Mouse (Mus musculus): ENCODE measurements at regions not wholly inside any gene's neighbourhood (a gene's known extent, or its start where the extent isn't known, plus 50 kb on each side); places are given as distances from the start of the nearest gene placed in this dataset.

DNA sequence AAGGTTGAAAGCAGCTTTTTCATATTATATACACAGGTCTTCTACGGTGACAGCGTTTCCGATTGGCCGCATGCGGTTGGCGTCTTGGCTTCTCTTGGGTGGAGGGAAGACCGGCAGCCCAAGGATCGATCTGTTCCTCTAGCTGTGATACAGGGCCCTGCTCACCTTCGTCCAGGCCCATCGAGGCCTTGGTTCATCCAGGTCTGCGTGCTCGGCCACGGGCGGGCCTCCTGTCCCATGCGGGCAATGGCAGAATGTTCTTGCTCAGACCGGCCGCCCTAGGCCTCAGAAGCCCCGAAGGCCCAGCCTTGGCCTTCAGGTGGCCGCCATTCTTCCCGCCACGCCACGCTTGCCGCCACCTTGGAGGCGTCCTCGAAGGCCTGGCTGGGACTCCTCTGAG is 194.4 kb upstream of the Ppp6c start:
- Histone ChIP-seq H3K9ac (no peak overlapping the region), H3K27me3 (no peaks in the 10 kb centered on the region), H3K4me2 (no peak overlapping the region), H3K4me3 (replicated peaks) (no peak overlapping the region), H3K9me3 (replicated peaks) (no peaks in the 10 kb centered on the region), H3K4me1 (replicated peaks) (no peaks in the 10 kb centered on the region), H3K36me3 (replicated peaks) (no peaks in the 10 kb centered on the region), H3K27ac (replicated peaks) (no peak overlapping the region)
- ATAC-seq (ENCODE audit: insufficient read depth) = no peak
- 83% methylated on average over 25 of the region's 25 CpGs for WGBS (ENCODE audit: insufficient replicate concordance)

GRCm38 (mm10) chr2:39400336-39400735 is 174.1 kb upstream of the Ppp6c start:
- H3K36me3 ChIP-seq (replicated peaks) = no peaks in the 10 kb centered on the region
- H3K9ac ChIP-seq = no peak overlapping the region
- H3K4me2 ChIP-seq = no peak overlapping the region
- H3K27ac ChIP-seq (replicated peaks) = no peak overlapping the region
- H3K9me3 ChIP-seq (replicated peaks) = no peaks in the 10 kb centered on the region
- H3K4me3 ChIP-seq (replicated peaks) = no peak overlapping the region
- no peaks in the 10 kb centered on the region for H3K4me1 ChIP-seq (replicated peaks)
- no peak for ATAC-seq (ENCODE audit: insufficient read depth)
- 38% methylated on average over 2 of the region's 2 CpGs for WGBS (ENCODE audit: insufficient replicate concordance)
- no peaks in the 10 kb centered on the region for H3K27me3 ChIP-seq

DNA sequence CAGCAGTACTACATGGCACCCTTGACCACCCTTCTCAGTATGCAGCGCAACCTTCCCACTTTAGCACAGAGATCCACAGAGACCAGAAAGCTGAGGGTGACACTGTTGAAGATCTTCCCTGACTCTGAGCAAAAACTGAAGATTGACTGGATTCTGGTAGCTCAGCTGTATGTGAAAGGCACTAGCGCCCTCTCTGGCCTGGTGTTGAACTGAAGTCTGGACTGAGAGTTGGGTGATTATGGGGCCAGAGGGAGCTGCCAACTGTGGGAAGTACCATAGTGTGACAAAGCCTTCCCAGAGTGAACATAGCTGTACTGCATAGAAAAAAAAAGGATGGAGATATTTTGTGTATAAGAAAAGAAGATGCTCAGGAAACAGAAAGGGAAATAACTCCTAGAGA is 173.3 kb upstream of the Ppp6c start:
- no peak overlapping the region for H3K4me3 ChIP-seq (replicated peaks)
- H3K27ac ChIP-seq (replicated peaks) = no peak overlapping the region
- H3K36me3 ChIP-seq (replicated peaks) = no peaks in the 10 kb centered on the region
- H3K9me3 ChIP-seq (replicated peaks) = no peaks in the 10 kb centered on the region
- no peaks in the 10 kb centered on the region for H3K4me1 ChIP-seq (replicated peaks)
- no peak overlapping the region for H3K9ac ChIP-seq
- 56% methylated on average over 2 of the region's 2 CpGs for WGBS (ENCODE audit: insufficient replicate concordance)
- no peak for ATAC-seq (ENCODE audit: insufficient read depth)
- H3K4me2 ChIP-seq = no peak overlapping the region
- H3K27me3 ChIP-seq = no peaks in the 10 kb centered on the region

DNA sequence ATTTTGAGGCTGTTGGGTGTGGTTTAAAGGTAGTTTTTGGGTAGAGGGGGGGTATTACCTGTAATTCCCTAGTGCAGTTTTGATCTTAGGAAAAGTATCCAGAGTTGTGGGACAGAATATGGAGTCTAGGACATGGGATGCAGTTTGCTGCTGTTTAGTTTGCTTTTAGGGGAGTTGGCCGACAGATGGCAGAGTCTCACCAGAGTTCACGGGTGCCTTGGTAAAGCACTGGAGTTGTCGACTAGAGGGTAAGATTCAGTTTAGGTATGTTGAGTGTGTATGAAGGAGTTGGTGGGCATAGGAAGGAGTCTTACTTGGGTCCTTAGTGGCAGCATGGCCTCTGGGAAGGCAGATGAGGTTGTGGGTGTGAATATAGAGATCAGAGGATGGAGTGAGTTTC is 168.4 kb upstream of the Ppp6c start:
- no peak overlapping the region for H3K4me2 ChIP-seq
- no peaks in the 10 kb centered on the region for H3K36me3 ChIP-seq (replicated peaks)
- H3K4me3 ChIP-seq (replicated peaks) = no peak overlapping the region
- H3K27ac ChIP-seq (replicated peaks) = no peak overlapping the region
- no peaks in the 10 kb centered on the region for H3K4me1 ChIP-seq (replicated peaks)
- 49% methylated on average over 3 of the region's 3 CpGs for WGBS (ENCODE audit: insufficient replicate concordance)
- no peak overlapping the region for H3K9ac ChIP-seq
- no peaks in the 10 kb centered on the region for H3K9me3 ChIP-seq (replicated peaks)
- no peak for ATAC-seq (ENCODE audit: insufficient read depth)
- no peaks in the 10 kb centered on the region for H3K27me3 ChIP-seq

DNA sequence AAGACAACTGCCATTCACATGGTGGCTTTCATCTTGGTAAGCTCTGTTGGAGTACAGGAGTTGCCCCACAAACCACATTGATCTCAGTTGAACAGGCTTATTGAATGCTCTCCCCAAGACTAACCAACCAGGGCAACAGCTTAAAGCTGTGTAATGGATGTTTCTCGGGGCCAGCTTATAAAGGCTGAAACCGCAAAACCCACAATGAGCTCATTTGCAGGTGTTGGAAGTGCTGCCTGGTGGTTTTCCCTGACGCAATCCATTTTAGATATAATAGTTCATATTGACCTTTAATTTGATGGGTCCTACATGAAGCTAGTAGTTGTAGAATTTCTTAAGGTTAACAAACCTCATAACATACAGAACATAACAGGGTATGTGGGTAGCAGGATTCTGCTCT is 151.0 kb upstream of the Ppp6c start:
- no peaks in the 10 kb centered on the region for H3K36me3 ChIP-seq (replicated peaks)
- H3K4me3 ChIP-seq (replicated peaks) = no peak overlapping the region
- no peaks in the 10 kb centered on the region for H3K9me3 ChIP-seq (replicated peaks)
- no peaks in the 10 kb centered on the region for H3K4me1 ChIP-seq (replicated peaks)
- ATAC-seq (ENCODE audit: insufficient read depth) = no peak
- no peak overlapping the region for H3K9ac ChIP-seq
- no peaks in the 10 kb centered on the region for H3K27me3 ChIP-seq
- 55% methylated on average over 3 of the region's 3 CpGs for WGBS (ENCODE audit: insufficient replicate concordance)
- no peak overlapping the region for H3K4me2 ChIP-seq
- no peak overlapping the region for H3K27ac ChIP-seq (replicated peaks)

DNA sequence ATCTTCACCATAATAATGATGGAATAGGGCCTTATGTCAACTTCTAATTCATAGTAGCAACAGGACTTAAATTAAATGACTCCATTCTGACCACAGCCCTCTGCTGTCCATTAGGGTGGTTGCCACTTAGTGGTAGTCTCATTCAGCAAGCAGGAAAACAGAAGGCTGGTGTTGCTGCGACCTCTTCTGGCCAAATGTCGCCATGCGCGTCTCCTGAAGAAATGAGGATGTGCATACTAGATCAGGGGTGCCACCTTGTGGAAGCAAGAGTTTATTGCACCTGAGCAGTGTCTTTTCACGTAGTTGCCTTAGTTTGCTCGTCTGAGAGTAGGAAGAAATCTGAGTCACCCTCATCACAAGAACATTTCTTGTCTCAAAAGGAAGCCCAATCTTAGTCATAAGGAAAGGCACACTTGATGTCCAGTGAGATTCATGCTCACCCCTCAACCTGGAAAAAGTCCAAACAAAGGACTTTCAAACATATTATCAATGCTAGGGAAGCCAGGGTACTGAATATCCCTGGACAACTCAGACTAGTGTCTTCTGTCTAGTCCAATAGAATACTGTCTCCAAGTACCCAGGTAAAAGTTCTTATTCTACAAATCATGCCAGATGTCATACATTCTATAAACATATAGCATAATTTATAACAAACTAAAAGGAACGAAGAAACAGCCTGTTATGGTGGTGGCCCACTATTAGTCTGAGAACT is 147.0 kb upstream of the Ppp6c start:
- ATAC-seq (ENCODE audit: insufficient read depth) = peak; percentile 85
- Histone ChIP-seq H3K27me3 (no peaks in the 10 kb centered on the region), H3K27ac (replicated peaks) (no peak overlapping the region), H3K4me3 (replicated peaks) (no peak overlapping the region), H3K9me3 (replicated peaks) (no peaks in the 10 kb centered on the region), H3K4me1 (replicated peaks) (no peaks in the 10 kb centered on the region), H3K36me3 (replicated peaks) (no peaks in the 10 kb centered on the region), H3K4me2 (no peak overlapping the region), H3K9ac (no peak overlapping the region)
- WGBS (ENCODE audit: insufficient replicate concordance) = 13% methylated on average over 7 of the region's 7 CpGs

DNA sequence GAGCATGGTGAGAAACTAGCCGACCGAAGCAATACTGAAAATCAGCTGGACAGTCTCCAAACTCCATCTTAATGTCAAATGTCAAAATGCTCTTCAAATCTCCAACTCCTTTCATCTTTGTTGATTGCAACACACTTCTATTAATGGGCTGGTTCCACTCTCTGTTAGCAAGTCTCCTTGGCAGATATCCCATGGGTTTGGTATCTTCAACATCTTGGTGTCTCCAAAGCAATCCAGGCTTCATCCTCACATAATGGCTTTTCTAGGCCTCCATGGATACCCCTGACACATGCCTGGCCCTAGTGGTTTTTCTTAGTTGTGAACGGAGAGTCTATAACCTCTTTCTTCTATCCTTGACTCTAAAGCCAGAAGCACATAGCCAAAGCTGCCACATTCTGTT is 118.0 kb upstream of the Ppp6c start:
- Histone ChIP-seq H3K9me3 (replicated peaks) (no peaks in the 10 kb centered on the region), H3K27me3 (no peaks in the 10 kb centered on the region), H3K27ac (replicated peaks) (no peak overlapping the region), H3K4me3 (replicated peaks) (no peak overlapping the region), H3K4me1 (replicated peaks) (no peaks in the 10 kb centered on the region), H3K4me2 (no peak overlapping the region), H3K9ac (no peak overlapping the region), H3K36me3 (replicated peaks) (no peaks in the 10 kb centered on the region)
- ATAC-seq (ENCODE audit: insufficient read depth) = no peak
- 67% methylated on average over 3 of the region's 3 CpGs for WGBS (ENCODE audit: insufficient replicate concordance)

- Histone ChIP-seq H3K9ac (no peak overlapping the region), H3K36me3 (replicated peaks) (no peaks in the 10 kb centered on the region), H3K4me3 (replicated peaks) (no peak overlapping the region), H3K9me3 (replicated peaks) (no peaks in the 10 kb centered on the region), H3K27ac (replicated peaks) (no peak overlapping the region), H3K27me3 (no peaks in the 10 kb centered on the region), H3K4me2 (no peak overlapping the region), H3K4me1 (replicated peaks) (no peaks in the 10 kb centered on the region)
- 67% methylated on average over 3 of the region's 3 CpGs for WGBS (ENCODE audit: insufficient replicate concordance)
- no peak for ATAC-seq (ENCODE audit: insufficient read depth)
Observed at GRCm38 (mm10) chr2:39340406-39340805, 114.2 kb upstream of the Ppp6c start.

- Histone ChIP-seq H3K27ac (replicated peaks) (no peak overlapping the region), H3K4me1 (replicated peaks) (no peaks in the 10 kb centered on the region), H3K4me2 (no peak overlapping the region), H3K4me3 (replicated peaks) (no peak overlapping the region), H3K9me3 (replicated peaks) (no peaks in the 10 kb centered on the region), H3K36me3 (replicated peaks) (no peaks in the 10 kb centered on the region), H3K27me3 (no peaks in the 10 kb centered on the region), H3K9ac (no peak overlapping the region)
- no peak for ATAC-seq (ENCODE audit: insufficient read depth)
- 70% methylated on average over 9 of the region's 9 CpGs for WGBS (ENCODE audit: insufficient replicate concordance)
Observed at GRCm38 (mm10) chr2:39338832-39339649, 112.8 kb upstream of the Ppp6c start.

DNA sequence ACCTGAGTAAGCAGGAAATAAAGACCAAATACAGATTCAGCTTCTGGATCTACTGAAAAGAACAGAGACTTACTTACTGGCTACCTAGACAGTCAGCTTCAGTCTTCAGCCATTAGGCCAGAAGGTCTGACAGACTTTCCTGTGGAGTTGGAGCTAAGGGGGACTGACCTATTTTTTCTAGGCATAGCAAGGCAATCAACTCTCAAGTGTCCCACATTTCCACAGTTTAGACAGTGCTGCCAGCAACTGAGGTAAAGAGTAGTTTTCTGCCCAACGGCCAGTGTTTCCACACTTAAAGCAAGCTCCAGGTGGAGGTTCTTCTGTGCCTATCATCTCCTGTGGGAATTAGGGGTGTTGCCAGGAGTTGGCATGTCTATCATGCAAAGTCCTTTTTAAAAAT is 111.3 kb upstream of the Ppp6c start:
- Histone ChIP-seq H3K27me3 (no peaks in the 10 kb centered on the region), H3K9ac (no peak overlapping the region), H3K4me1 (replicated peaks) (no peaks in the 10 kb centered on the region), H3K4me3 (replicated peaks) (no peak overlapping the region), H3K36me3 (replicated peaks) (no peaks in the 10 kb centered on the region), H3K27ac (replicated peaks) (no peak overlapping the region), H3K9me3 (replicated peaks) (no peaks in the 10 kb centered on the region), H3K4me2 (no peak overlapping the region)
- no peak for ATAC-seq (ENCODE audit: insufficient read depth)
- 82% methylated on average over 1 of the region's 1 CpGs for WGBS (ENCODE audit: insufficient replicate concordance)

GRCm38 (mm10) chr2:39325715-39326493 is 99.7 kb upstream of the Ppp6c start:
- H3K9ac ChIP-seq = peak overlapping the region; percentile 48
- H3K36me3 ChIP-seq (replicated peaks) = no peaks in the 10 kb centered on the region
- H3K9me3 ChIP-seq (replicated peaks) = no peaks in the 10 kb centered on the region
- peak overlapping the region; percentile 93 for H3K27ac ChIP-seq (replicated peaks)
- peaks cover 43% of the 10 kb centered on the region for H3K4me1 ChIP-seq (replicated peaks)
- WGBS (ENCODE audit: insufficient replicate concordance) = 14% methylated on average over 9 of the region's 9 CpGs
- H3K27me3 ChIP-seq = no peaks in the 10 kb centered on the region
- ATAC-seq (ENCODE audit: insufficient read depth) = peak; percentile 74
- H3K4me3 ChIP-seq (replicated peaks) = peak overlapping the region; percentile 51
- H3K4me2 ChIP-seq = peak overlapping the region; percentile 72
